ENCODE assay signal across 33 mouse cellular contexts in the genomic region with DNA sequence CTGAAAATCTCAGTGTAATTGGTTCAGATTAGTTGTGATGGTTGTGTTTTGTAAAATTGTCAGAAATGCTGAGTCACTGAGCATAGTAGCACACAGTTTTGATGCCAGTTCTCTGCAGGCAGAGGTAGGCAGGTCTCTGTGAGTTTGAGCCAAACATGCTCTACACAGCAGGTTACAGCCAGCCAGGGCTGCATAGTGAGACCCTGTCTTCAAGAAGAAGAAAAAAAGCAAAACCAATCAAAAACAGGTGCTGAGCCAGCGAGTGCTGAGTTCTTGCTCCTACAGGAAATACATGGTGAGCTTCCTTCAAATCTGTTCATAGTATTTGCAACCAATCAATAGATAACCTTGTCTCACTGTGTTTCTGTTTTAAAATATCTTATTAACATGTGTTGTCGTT. TPM values are rescaled to one million over a fixed set of nuclear protein-coding genes. Genes with fewer than 3 reads are reported as not detected.
DNase-seq lines count a peak whose midpoint lies in the region; ATAC-seq and TF ChIP-seq lines count a peak whose summit lies in the region.
"Had no signal": no experiment of that assay in that cellular context is flagged by ENCODE, and none has a peak within 500 bp of the region (broad histone marks: within the 10 kb centered on the region; RNA-seq: fewer than 3 reads in every experiment).

No protein-coding gene starts in this region.

- H3K36me3 ChIP-seq in forebrain, embryonic 11.5 days (ENCODE audit: control insufficient read depth, insufficient read depth, low read length) = no peaks in the 10 kb centered on the region
- H3K36me3 ChIP-seq in forebrain, embryonic 13.5 days (ENCODE audit: poor library complexity, severe bottlenecking) = peaks cover 7% of the 10 kb centered on the region
- no peaks in the 10 kb centered on the region for H3K36me3 ChIP-seq in ES-Bruce4 (ENCODE audit: control insufficient read depth, insufficient read depth, low read length, poor library complexity, severe bottlenecking)
- H3K36me3 ChIP-seq: embryonic facial prominence, embryonic 13.5 days; G1E; midbrain, embryonic 15.5 days; stomach, embryonic 15.5 days had no signal

- no peak overlapping the region for H3K4me3 ChIP-seq in forebrain, embryonic 11.5 days (ENCODE audit: low read depth, low read length)
- no peak overlapping the region for H3K4me3 ChIP-seq in forebrain, embryonic 13.5 days
- H3K4me3 ChIP-seq in ES-Bruce4 (ENCODE audit: low read depth, low read length) = no peak overlapping the region
- H3K4me3 ChIP-seq: embryonic facial prominence, embryonic 13.5 days; hindbrain, embryonic 15.5 days; midbrain, embryonic 15.5 days; neural tube, embryonic 13.5 days; stomach, embryonic 15.5 days had no signal

- no peaks in the 10 kb centered on the region for H3K4me1 ChIP-seq in forebrain, embryonic 11.5 days (replicated peaks; ENCODE audit: control insufficient read depth, insufficient read depth, low read length)
- H3K4me1 ChIP-seq in forebrain, embryonic 13.5 days = peaks cover 13% of the 10 kb centered on the region
- H3K4me1 ChIP-seq in ES-Bruce4 (ENCODE audit: control insufficient read depth, insufficient read depth, low read length) = peaks cover 3% of the 10 kb centered on the region
- H3K4me1 ChIP-seq: midbrain, embryonic 15.5 days; stomach, embryonic 15.5 days had no signal

- TF ChIP-seq POLR2A in ES-Bruce4 (IDR thresholded peaks at IDR 0.05; ENCODE audit: insufficient read depth, low read length) = no peak

- ATAC-seq in forebrain, embryonic 11.5 days (replicated peaks; ENCODE audit: low FRiP score) = no peak
- no peak for ATAC-seq in forebrain, embryonic 13.5 days
- ATAC-seq: intestine, postnatal 0 days; liver, postnatal 0 days; lung, postnatal 0 days; midbrain, embryonic 15.5 days had no signal

- H3K27ac ChIP-seq in forebrain, embryonic 11.5 days (ENCODE audit: low read depth, low read length) = no peak overlapping the region
- no peak overlapping the region for H3K27ac ChIP-seq in forebrain, embryonic 13.5 days
- H3K27ac ChIP-seq in ES-Bruce4 (ENCODE audit: insufficient read depth, low read length) = 0 out of 2 replicates have a peak overlapping the region, but pooled peaks have one; percentile 38
- H3K27ac ChIP-seq: hindbrain, embryonic 15.5 days; macrophage; midbrain, embryonic 15.5 days; neural tube, embryonic 13.5 days; stomach, embryonic 15.5 days had no signal

- DNase-seq in forebrain, embryonic 11.5 days (ENCODE audit: low spot score) = peak; percentile 18
- peak; percentile 27 for DNase-seq in embryo, embryonic 10.5 days (ENCODE audit: low spot score)
- DNase-seq in forelimb bud, embryonic 11.5 days (ENCODE audit: low read depth, low spot score) = peak; percentile 48
- DNase-seq in heart, adult 18-20 months = no peak
- no peak for DNase-seq in spleen, postnatal 14 days (ENCODE audit: low spot score in 2 of 2)
- no peak for DNase-seq in thymus, postnatal 36 days
- DNase-seq: adrenal gland, postnatal 14 days; cerebellum, adult 2 months; cerebellum, postnatal 25 days; liver; liver, postnatal 0 days; retina, postnatal 1 day; right cerebral cortex, postnatal 25 days; thymus, adult 18-20 months; thymus, postnatal 4 days had no signal

- H3K27me3 ChIP-seq in forebrain, embryonic 11.5 days (ENCODE audit: control insufficient read depth, insufficient read depth, low read length) = no peaks in the 10 kb centered on the region
- H3K27me3 ChIP-seq in forebrain, embryonic 13.5 days = no peaks in the 10 kb centered on the region
- H3K27me3 ChIP-seq in ES-Bruce4 (ENCODE audit: control insufficient read depth, insufficient read depth, low read length, poor library complexity, severe bottlenecking) = no peaks in the 10 kb centered on the region
- H3K27me3 ChIP-seq: embryonic facial prominence, embryonic 13.5 days; hindbrain, embryonic 15.5 days; midbrain, embryonic 15.5 days; neural tube, embryonic 13.5 days; stomach, embryonic 15.5 days had no signal

- H3K9ac ChIP-seq in forebrain, embryonic 11.5 days (ENCODE audit: low read length) = no peak overlapping the region
- H3K9ac ChIP-seq in forebrain, embryonic 13.5 days = no peak overlapping the region
- no peak overlapping the region for H3K9ac ChIP-seq in ES-Bruce4 (ENCODE audit: low read depth, poor library complexity, severe bottlenecking)
- H3K9ac ChIP-seq: embryonic facial prominence, embryonic 13.5 days; hindbrain, embryonic 15.5 days; liver, postnatal 0 days; midbrain, embryonic 15.5 days; neural tube, embryonic 13.5 days; stomach, embryonic 15.5 days had no signal

- 56% methylated on average over 2 of the region's 2 CpGs for WGBS in forebrain, embryonic 11.5 days
- WGBS in forebrain, embryonic 13.5 days = 64% methylated on average over 2 of the region's 2 CpGs

- H3K4me2 ChIP-seq in forebrain, embryonic 11.5 days (ENCODE audit: low read depth, low read length, severe bottlenecking) = no peak overlapping the region
- no peak overlapping the region for H3K4me2 ChIP-seq in forebrain, embryonic 13.5 days
- H3K4me2 ChIP-seq: embryonic facial prominence, embryonic 13.5 days; heart, embryonic 11.5 days; hindbrain, embryonic 15.5 days; midbrain, embryonic 15.5 days; neural tube, embryonic 13.5 days; stomach, embryonic 15.5 days had no signal

- no peak for TF ChIP-seq EP300 in ES-Bruce4 (IDR thresholded peaks at IDR 0.05; ENCODE audit: insufficient read depth, low read depth, low read length)

- no peak for TF ChIP-seq CTCF in ES-Bruce4 (IDR thresholded peaks at IDR 0.05; ENCODE audit: low read depth, low read length)

- no peaks in the 10 kb centered on the region for H3K9me3 ChIP-seq in forebrain, embryonic 11.5 days (ENCODE audit: control insufficient read depth, low read length)
- no peaks in the 10 kb centered on the region for H3K9me3 ChIP-seq in forebrain, embryonic 13.5 days (replicated peaks)
- no peaks in the 10 kb centered on the region for H3K9me3 ChIP-seq in ES-Bruce4 (replicated peaks; ENCODE audit: control insufficient read depth, insufficient read depth, low read length, poor library complexity, severe bottlenecking)
- H3K9me3 ChIP-seq: embryonic facial prominence, embryonic 13.5 days; G1E; hindbrain, embryonic 15.5 days; midbrain, embryonic 15.5 days; neural tube, embryonic 13.5 days; stomach, embryonic 15.5 days had no signal

RNA-seq across cellular contexts. Expression of a gene that starts 34.6 kb away (rescaled TPM):
- 28.9 and 31.3 TPM in 2 replicates for polyA plus RNA-seq in forebrain, embryonic 11.5 days (2014; fragmentation: Nextera tagmentation; extraction: Ambion mirVana)
- 13.5 and 13.9 TPM in 2 replicates for polyA plus RNA-seq in forebrain, embryonic 13.5 days (2015; fragmentation: Nextera tagmentation; extraction: Ambion mirVana)
- polyA plus RNA-seq in ES-Bruce4 (2011; ENCODE audit: insufficient read depth, insufficient read length, low read depth, missing spikeins) = 21.5 and 25.6 TPM in 2 replicates
- 10 to 100 TPM; 18.1 to 25.7 TPM for total RNA-seq in heart, adult 18-20 months (2021)

RNA-seq across cellular contexts. Expression of a gene that starts 46.2 kb away (rescaled TPM):
- not detected in 2 replicates for polyA plus RNA-seq in forebrain, embryonic 11.5 days (2014; fragmentation: Nextera tagmentation; extraction: Ambion mirVana)
- polyA plus RNA-seq in forebrain, embryonic 13.5 days (2015; fragmentation: Nextera tagmentation; extraction: Ambion mirVana) = not detected in 2 replicates
- not detected in 2 replicates for polyA plus RNA-seq in ES-Bruce4 (2011; ENCODE audit: insufficient read depth, insufficient read length, low read depth, missing spikeins)
- 10 to 100 TPM; 49.7 to 55.1 TPM for total RNA-seq in heart, adult 18-20 months (2021)
- total RNA-seq: adrenal gland, postnatal 14 days; G1E; gastrocnemius, adult 8-10 months; granulocyte monocyte progenitor cell, adult 5-6 weeks; hematopoietic stem cell, adult 5-6 weeks; left cerebral cortex, postnatal 10 days had no signal
- polyA plus RNA-seq: cerebellum, adult 2 months; embryonic facial prominence, embryonic 13.5 days; G1E; intestine, postnatal 0 days; kidney, embryonic 16.5 days; large intestine, adult 2 months; macrophage; midbrain, embryonic 15.5 days; neural tube, embryonic 13.5 days; stomach, embryonic 15.5 days had no signal

Comparison
In these comparisons a context has a peak if more than half of its experiments do, and no peak if none do; other contexts are left out.
1. DNase-seq: peak in forebrain, embryonic 11.5 days (single experiment), embryo, embryonic 10.5 days (single experiment) and forelimb bud, embryonic 11.5 days (single experiment); none in heart, adult 18-20 months (0 of 2), spleen, postnatal 14 days (0 of 2) and thymus, postnatal 36 days (0 of 2).